Mouse (Mus musculus): ENCODE data around the gene Hist1h2bb. TPM values are rescaled to one million over a fixed set of nuclear protein-coding genes. Genes with fewer than 3 reads are reported as not detected.
"Not testable (repeated sequence)": the region's sequence is repeated elsewhere in the genome, so short reads cannot be mapped to it uniquely, and the experiment has no call there.

Hist1h2bb gene
- polyA plus RNA-seq, 1 experiment from 2014 or later: 5.5 TPM

- Histone ChIP-seq H3K4me3 (no peak overlapping the region), H3K36me3 (no peaks in the 10 kb centered on the region), H3K27me3 (replicated peaks) (peaks cover 36% of the 10 kb centered on the region), H3K9ac (no peak overlapping the region), H3K9me3 (replicated peaks) (no peaks in the 10 kb centered on the region), H3K4me2 (no peak overlapping the region), H3K4me1 (peaks cover 22% of the 10 kb centered on the region), H3K27ac (no peak overlapping the region)
- no peak for ATAC-seq
- WGBS (ENCODE audit: insufficient replicate concordance): 77% methylated on average over 4 of the region's 4 CpGs
Observed at GRCm38 (mm10) chr13:23708654-23709053, 37.9 kb upstream of the Hist1h2bb start.

GRCm38 (mm10) chr13:23709714-23710373 lies 36.7 kb upstream of the Hist1h2bb start:
- Histone ChIP-seq H3K27ac (peak overlapping the region; percentile 59), H3K4me1 (peaks cover 22% of the 10 kb centered on the region), H3K4me2 (peak overlapping the region; percentile 68), H3K9ac (peak overlapping the region; percentile 70), H3K27me3 (replicated peaks) (peaks cover 36% of the 10 kb centered on the region), H3K9me3 (replicated peaks) (no peaks in the 10 kb centered on the region), H3K4me3 (peak overlapping the region; percentile 57), H3K36me3 (no peaks in the 10 kb centered on the region)
- 37% methylated on average over 15 of the region's 15 CpGs for WGBS (ENCODE audit: insufficient replicate concordance)
- 0 out of 2 replicates have a peak, but pooled peaks have one; percentile 18 for ATAC-seq

- Histone ChIP-seq H3K27me3 (replicated peaks) (peaks cover 36% of the 10 kb centered on the region), H3K4me2 (peak within 1 kb of the TSS; percentile 68), H3K27ac (peak within 1 kb of the TSS; percentile 59), H3K9me3 (replicated peaks) (no peaks in the 10 kb centered on the region), H3K9ac (peak within 1 kb of the TSS; percentile 70), H3K4me1 (peaks cover 22% of the 10 kb centered on the region), H3K4me3 (peak within 1 kb of the TSS; percentile 57), H3K36me3 (no peaks in the 10 kb centered on the region)
- WGBS (ENCODE audit: insufficient replicate concordance): 2% methylated on average over 17 of the region's 17 CpGs
- peak; percentile 49; the same call in 1 of the 2 replicates for ATAC-seq
Observed at GRCm38 (mm10) chr13:23710374-23711089, 36.0 kb upstream of the Hist1h2bb start, which contains the start of gene Hfe. Gene Hfe, minus strand, starts transcription at chr13:23710854.

GRCm38 (mm10) chr13:23716261-23717042 lies 30.1 kb upstream of the Hist1h2bb start:
- WGBS (ENCODE audit: insufficient replicate concordance): 27% methylated on average over 5 of the region's 5 CpGs
- 0 out of 2 replicates have a peak, but pooled peaks cover 4% of the 10 kb centered on the region for H3K4me1 ChIP-seq
- no peak for ATAC-seq
- H3K4me2 ChIP-seq: no peak overlapping the region
- no peak overlapping the region for H3K9ac ChIP-seq
- H3K36me3 ChIP-seq: no peaks in the 10 kb centered on the region
- peaks cover 2% of the 10 kb centered on the region for H3K27me3 ChIP-seq (replicated peaks)
- no peaks in the 10 kb centered on the region for H3K9me3 ChIP-seq (replicated peaks)
- H3K4me3 ChIP-seq: no peak overlapping the region
- no peak overlapping the region for H3K27ac ChIP-seq

- ATAC-seq: no peak
Observed at GRCm38 (mm10) chr13:23717176-23717575, 29.4 kb upstream of the Hist1h2bb start.

GRCm38 (mm10) chr13:23717593-23718245 lies 28.8 kb upstream of the Hist1h2bb start:
- not testable (repeated sequence) for H3K4me1 ChIP-seq; H3K4me2 ChIP-seq; H3K9me3 ChIP-seq (replicated peaks); H3K36me3 ChIP-seq; H3K4me3 ChIP-seq; H3K9ac ChIP-seq; ATAC-seq; H3K27me3 ChIP-seq (replicated peaks)
- 0 out of 2 replicates have a peak overlapping the region, but pooled peaks have one; percentile 20 for H3K27ac ChIP-seq
- 12% methylated on average over 2 of the region's 2 CpGs for WGBS (ENCODE audit: insufficient replicate concordance)

More at GRCm38 (mm10) chr13:23717176-23717575, 29.4 kb upstream of the Hist1h2bb start:
- Histone ChIP-seq H3K4me3 (no peak overlapping the region), H3K4me2 (no peak overlapping the region), H3K36me3 (no peaks in the 10 kb centered on the region), H3K27me3 (replicated peaks) (no peaks in the 10 kb centered on the region; the same call in 1 of the 2 replicates), H3K27ac (0 out of 2 replicates have a peak overlapping the region, but pooled peaks have one; percentile 20), H3K9me3 (replicated peaks) (no peaks in the 10 kb centered on the region), H3K9ac (no peak overlapping the region), H3K4me1 (0 out of 2 replicates have a peak, but pooled peaks cover 3% of the 10 kb centered on the region)
- WGBS (ENCODE audit: insufficient replicate concordance): 44% methylated on average over 11 of the region's 11 CpGs

- no peaks in the 10 kb centered on the region for H3K9me3 ChIP-seq (replicated peaks)
- H3K4me3 ChIP-seq: no peak overlapping the region
- no peaks in the 10 kb centered on the region for H3K36me3 ChIP-seq
- H3K4me1 ChIP-seq: peaks cover 53% of the 10 kb centered on the region
- H3K27ac ChIP-seq: no peak overlapping the region
- 44% methylated on average over 4 of the region's 4 CpGs for WGBS (ENCODE audit: insufficient replicate concordance)
- peak overlapping the region; percentile 31; the same call in 1 of the 2 replicates for H3K9ac ChIP-seq
- ATAC-seq: 0 out of 2 replicates have a peak, but pooled peaks have one; percentile 30
- H3K27me3 ChIP-seq (replicated peaks): 0 out of 2 replicates have a peak, but pooled peaks cover 2% of the 10 kb centered on the region
- H3K4me2 ChIP-seq: peak overlapping the region; percentile 27; the same call in 1 of the 2 replicates
Observed at GRCm38 (mm10) chr13:23724239-23724638, 22.3 kb upstream of the Hist1h2bb start.

GRCm38 (mm10) chr13:23725213-23725612 lies 21.3 kb upstream of the Hist1h2bb start:
- Histone ChIP-seq H3K9ac (no peak overlapping the region), H3K9me3 (replicated peaks) (no peaks in the 10 kb centered on the region), H3K36me3 (no peaks in the 10 kb centered on the region), H3K4me2 (no peak overlapping the region), H3K27ac (0 out of 2 replicates have a peak overlapping the region, but pooled peaks have one; percentile 25), H3K4me3 (no peak overlapping the region), H3K27me3 (replicated peaks) (0 out of 2 replicates have a peak, but pooled peaks cover 2% of the 10 kb centered on the region), H3K4me1 (peaks cover 60% of the 10 kb centered on the region)
- no CpG with 5 or more reads among the region's 1 CpGs for WGBS (ENCODE audit: insufficient replicate concordance)
- ATAC-seq: no peak

GRCm38 (mm10) chr13:23728472-23729191 lies 17.9 kb upstream of the Hist1h2bb start:
- ATAC-seq: 0 out of 2 replicates have a peak, but pooled peaks have one; percentile 36
- Histone ChIP-seq H3K9me3 (replicated peaks) (no peaks in the 10 kb centered on the region), H3K27me3 (replicated peaks) (0 out of 2 replicates have a peak, but pooled peaks cover 2% of the 10 kb centered on the region), H3K4me2 (peak overlapping the region; percentile 40), H3K9ac (peak overlapping the region; percentile 40; the same call in 1 of the 2 replicates), H3K27ac (0 out of 2 replicates have a peak overlapping the region, but pooled peaks have one; percentile 65), H3K4me1 (peaks cover 58% of the 10 kb centered on the region), H3K36me3 (no peaks in the 10 kb centered on the region), H3K4me3 (no peak overlapping the region)
- 46% methylated on average over 18 of the region's 18 CpGs for WGBS (ENCODE audit: insufficient replicate concordance)

GRCm38 (mm10) chr13:23729192-23729525 lies 17.4 kb upstream of the Hist1h2bb start:
- no peaks in the 10 kb centered on the region for H3K9me3 ChIP-seq (replicated peaks)
- no peak overlapping the region; the same call in 1 of the 2 replicates for H3K9ac ChIP-seq
- WGBS (ENCODE audit: insufficient replicate concordance): 51% methylated on average over 9 of the region's 9 CpGs
- H3K4me2 ChIP-seq: peak overlapping the region; percentile 40
- no peak for ATAC-seq
- H3K27me3 ChIP-seq (replicated peaks): 0 out of 2 replicates have a peak, but pooled peaks cover 2% of the 10 kb centered on the region
- no peaks in the 10 kb centered on the region for H3K36me3 ChIP-seq
- H3K4me1 ChIP-seq: peaks cover 53% of the 10 kb centered on the region
- 0 out of 2 replicates have a peak overlapping the region, but pooled peaks have one; percentile 65 for H3K27ac ChIP-seq
- no peak overlapping the region for H3K4me3 ChIP-seq
